Mouse (Mus musculus): Measurements from ENCODE around the gene Tcl1. TPM values are rescaled to one million over a fixed set of nuclear protein-coding genes. Genes with fewer than 3 reads are reported as not detected.

Tcl1 gene
- total RNA-seq (2014; rRNA removed; ENCODE audit: low replicate concordance) (not detected in 2 replicates), polyA plus RNA-seq (2015; fragmentation: Nextera tagmentation; extraction: Ambion mirVana) (not detected in 2 replicates)

DNA sequence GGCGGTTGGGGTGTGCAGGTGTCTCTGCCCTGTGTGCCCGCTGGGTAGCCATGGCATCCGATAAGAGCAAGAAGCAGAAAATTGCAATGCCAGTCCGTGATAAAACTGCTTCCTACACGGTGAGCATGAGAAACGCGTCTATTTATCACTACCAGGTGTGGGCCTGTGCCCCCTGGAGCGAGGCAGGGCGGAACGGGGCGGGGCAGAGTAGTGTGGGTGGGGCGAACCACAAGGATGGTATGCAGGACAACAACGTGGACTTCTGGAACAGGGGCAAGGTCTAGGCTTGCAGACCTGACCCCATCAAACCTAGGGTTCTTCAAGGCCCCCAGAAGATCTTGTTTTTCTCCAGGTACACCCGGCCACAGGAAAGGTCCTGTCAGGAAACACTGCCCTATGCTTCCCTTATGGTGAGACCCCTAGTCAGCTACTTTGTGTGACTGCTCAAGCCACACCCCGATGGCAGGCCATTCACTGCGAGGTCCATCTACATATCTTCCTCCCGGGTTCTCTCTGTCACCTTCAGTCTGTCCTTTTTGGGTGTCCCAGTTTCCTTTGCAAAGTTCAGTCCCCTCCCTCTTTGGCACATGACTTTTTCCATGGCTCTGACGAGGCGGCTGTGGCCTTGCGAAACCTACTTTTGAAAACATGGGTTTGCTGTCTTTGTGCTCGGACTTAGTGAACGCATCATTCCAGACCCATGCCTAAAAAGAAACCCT, at the start of gene Tcl1:
TSS of gene Tcl1 (minus strand) at position 193 of the 719 bp plus-strand sequence.
- no peak within 1 kb of the TSS for H3K4me3 ChIP-seq (ENCODE audit: low read depth, low read length)
- 84% methylated on average over 22 of the region's 22 CpGs for WGBS
- no peak within 1 kb of the TSS for H3K27ac ChIP-seq (ENCODE audit: low read depth)
- H3K27me3 ChIP-seq (ENCODE audit: control insufficient read depth, insufficient read depth, low read length) = no peaks in the 10 kb centered on the region
- no peak within 1 kb of the TSS for H3K9ac ChIP-seq (replicated peaks; ENCODE audit: low read depth, low read length)
- DNase-seq (ENCODE audit: low spot score) (no peak), ATAC-seq (ENCODE audit: insufficient read depth, low read depth) (no peak)
- no peaks in the 10 kb centered on the region for H3K36me3 ChIP-seq (replicated peaks; ENCODE audit: control insufficient read depth, insufficient read depth, low read length)
- no peaks in the 10 kb centered on the region for H3K4me1 ChIP-seq (ENCODE audit: control insufficient read depth, insufficient read depth)
- TF ChIP-seq CTCF (IDR thresholded peaks at IDR 0.05; ENCODE audit: low read depth) (no peak), EP300 (IDR thresholded peaks at IDR 0.05; ENCODE audit: low read depth) (no peak)
- no peaks in the 10 kb centered on the region for H3K9me3 ChIP-seq (replicated peaks; ENCODE audit: control insufficient read depth, low read length)
- no peak within 1 kb of the TSS for H3K4me2 ChIP-seq (ENCODE audit: low read depth, low read length)

- 46% methylated on average over 17 of the region's 17 CpGs for WGBS
Observed at GRCm38 (mm10) chr12:105271016-105271965, 48.7 kb upstream of the Tcl1 start.

GRCm38 (mm10) chr12:105267076-105267475, 44.5 kb upstream of the Tcl1 start:
- TF ChIP-seq CTCF (IDR thresholded peaks at IDR 0.05; ENCODE audit: low read depth) = no peak
- WGBS = 60% methylated on average over 5 of the region's 5 CpGs
- Histone ChIP-seq H3K36me3 (replicated peaks; ENCODE audit: control insufficient read depth, insufficient read depth, low read length) (no peaks in the 10 kb centered on the region), H3K27ac (ENCODE audit: low read depth) (no peak overlapping the region), H3K4me3 (ENCODE audit: low read depth, low read length) (no peak overlapping the region), H3K9ac (replicated peaks; ENCODE audit: low read depth, low read length) (no peak overlapping the region), H3K4me2 (ENCODE audit: low read depth, low read length) (no peak overlapping the region), H3K9me3 (replicated peaks; ENCODE audit: control insufficient read depth, low read length) (no peaks in the 10 kb centered on the region), H3K27me3 (ENCODE audit: control insufficient read depth, insufficient read depth, low read length) (0 out of 2 replicates have a peak, but pooled peaks cover 3% of the 10 kb centered on the region), H3K4me1 (ENCODE audit: control insufficient read depth, insufficient read depth) (no peaks in the 10 kb centered on the region)
- ATAC-seq (ENCODE audit: insufficient read depth, low read depth) = no peak
- DNase-seq (ENCODE audit: low spot score) = no peak

More at GRCm38 (mm10) chr12:105271016-105271965, 48.7 kb upstream of the Tcl1 start:
- Histone ChIP-seq H3K27me3 (ENCODE audit: control insufficient read depth, insufficient read depth, low read length) (no peaks in the 10 kb centered on the region), H3K36me3 (replicated peaks; ENCODE audit: control insufficient read depth, insufficient read depth, low read length) (no peaks in the 10 kb centered on the region), H3K4me2 (ENCODE audit: low read depth, low read length) (no peak overlapping the region), H3K9ac (replicated peaks; ENCODE audit: low read depth, low read length) (no peak overlapping the region), H3K4me1 (ENCODE audit: control insufficient read depth, insufficient read depth) (no peaks in the 10 kb centered on the region), H3K4me3 (ENCODE audit: low read depth, low read length) (no peak overlapping the region), H3K27ac (ENCODE audit: low read depth) (no peak overlapping the region), H3K9me3 (replicated peaks; ENCODE audit: control insufficient read depth, low read length) (no peaks in the 10 kb centered on the region)
- ATAC-seq (ENCODE audit: insufficient read depth, low read depth) (no peak), DNase-seq (ENCODE audit: low spot score) (no peak)
- TF ChIP-seq EP300 (IDR thresholded peaks at IDR 0.05; ENCODE audit: low read depth) (no peak), CTCF (IDR thresholded peaks at IDR 0.05; ENCODE audit: low read depth) (no peak)

- no peak overlapping the region for H3K9ac ChIP-seq (replicated peaks; ENCODE audit: low read depth, low read length)
- WGBS = 3% methylated on average over 3 of the region's 3 CpGs
- H3K4me1 ChIP-seq (ENCODE audit: control insufficient read depth, insufficient read depth) = no peaks in the 10 kb centered on the region
- DNase-seq (ENCODE audit: low spot score) (peak; percentile 26), ATAC-seq (ENCODE audit: insufficient read depth, low read depth) (no peak)
- H3K27me3 ChIP-seq (ENCODE audit: control insufficient read depth, insufficient read depth, low read length) = 0 out of 2 replicates have a peak, but pooled peaks cover 3% of the 10 kb centered on the region
- no peaks in the 10 kb centered on the region for H3K36me3 ChIP-seq (replicated peaks; ENCODE audit: control insufficient read depth, insufficient read depth, low read length)
- H3K4me2 ChIP-seq (ENCODE audit: low read depth, low read length) = no peak overlapping the region
- no peak overlapping the region for H3K4me3 ChIP-seq (ENCODE audit: low read depth, low read length)
- TF ChIP-seq EP300 (IDR thresholded peaks at IDR 0.05; ENCODE audit: low read depth) (no peak), CTCF (IDR thresholded peaks at IDR 0.05; ENCODE audit: low read depth) (no peak)
- no peak overlapping the region for H3K27ac ChIP-seq (ENCODE audit: low read depth)
- no peaks in the 10 kb centered on the region for H3K9me3 ChIP-seq (replicated peaks; ENCODE audit: control insufficient read depth, low read length)
Observed at GRCm38 (mm10) chr12:105266096-105266495, 43.5 kb upstream of the Tcl1 start.

GRCm38 (mm10) chr12:105259221-105259620, 36.6 kb upstream of the Tcl1 start:
- WGBS = 42% methylated on average over 4 of the region's 4 CpGs

More at GRCm38 (mm10) chr12:105259221-105259620, 36.6 kb upstream of the Tcl1 start:
- Histone ChIP-seq H3K9ac (replicated peaks; ENCODE audit: low read depth, low read length) (no peak overlapping the region), H3K4me1 (ENCODE audit: control insufficient read depth, insufficient read depth) (no peaks in the 10 kb centered on the region), H3K27me3 (ENCODE audit: control insufficient read depth, insufficient read depth, low read length) (0 out of 2 replicates have a peak, but pooled peaks cover 3% of the 10 kb centered on the region), H3K4me2 (ENCODE audit: low read depth, low read length) (no peak overlapping the region), H3K27ac (ENCODE audit: low read depth) (no peak overlapping the region), H3K9me3 (replicated peaks; ENCODE audit: control insufficient read depth, low read length) (no peaks in the 10 kb centered on the region), H3K4me3 (ENCODE audit: low read depth, low read length) (no peak overlapping the region), H3K36me3 (replicated peaks; ENCODE audit: control insufficient read depth, insufficient read depth, low read length) (no peaks in the 10 kb centered on the region)
- ATAC-seq (ENCODE audit: insufficient read depth, low read depth) (no peak), DNase-seq (ENCODE audit: low spot score) (no peak)
- TF ChIP-seq EP300 (IDR thresholded peaks at IDR 0.05; ENCODE audit: low read depth) (no peak), CTCF (IDR thresholded peaks at IDR 0.05; ENCODE audit: low read depth) (no peak)

All from heart, postnatal 0 days (tissue).